Comparison of ENCODE assay signal across 14 mouse cellular contexts in the genomic region with DNA sequence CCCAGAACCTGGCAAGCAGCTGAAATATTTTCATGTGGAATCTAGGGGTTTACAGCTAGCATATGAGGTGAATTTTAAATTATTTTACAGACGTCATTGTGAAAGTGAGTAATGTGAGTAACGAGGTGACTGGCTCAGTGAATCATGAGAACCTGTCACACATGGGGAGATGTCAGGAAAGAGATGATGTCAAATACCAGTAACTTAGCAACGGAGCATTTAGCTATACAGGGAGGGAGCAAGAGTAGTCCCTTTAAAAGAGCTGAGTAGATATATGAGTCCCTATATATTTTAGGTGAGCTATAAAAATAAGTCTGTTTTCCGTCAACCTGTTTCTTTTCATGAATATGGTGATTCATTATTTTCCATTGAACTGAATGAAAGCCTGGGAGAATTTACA.
"Had no signal": no experiment of that assay in that cellular context is flagged by ENCODE, and none has a peak within 500 bp of the region (broad histone marks: within the 10 kb centered on the region; RNA-seq: fewer than 3 reads in every experiment).

No protein-coding gene starts in this region.

- H3K36me3 ChIP-seq: intestine, embryonic 15.5 days; liver, embryonic 13.5 days; midbrain, embryonic 13.5 days; neural tube, embryonic 12.5 days; stomach, embryonic 15.5 days had no signal

- H3K9ac ChIP-seq: intestine, embryonic 15.5 days; liver, embryonic 13.5 days; liver, postnatal 0 days; midbrain, embryonic 13.5 days; neural tube, embryonic 12.5 days; stomach, embryonic 15.5 days had no signal

- H3K27ac ChIP-seq: intestine, embryonic 15.5 days; kidney, postnatal 0 days; liver, embryonic 13.5 days; midbrain, embryonic 13.5 days; neural tube, embryonic 12.5 days; stomach, embryonic 15.5 days had no signal

- H3K4me1 ChIP-seq: intestine, embryonic 15.5 days; liver, embryonic 13.5 days; midbrain, embryonic 13.5 days; neural tube, embryonic 12.5 days; stomach, embryonic 15.5 days had no signal

- ATAC-seq: intestine, embryonic 15.5 days; liver, postnatal 0 days; midbrain, embryonic 13.5 days had no signal

- H3K4me2 ChIP-seq: intestine, embryonic 15.5 days; liver, embryonic 13.5 days; midbrain, embryonic 13.5 days; neural tube, embryonic 12.5 days; stomach, embryonic 15.5 days had no signal

- H3K27me3 ChIP-seq: intestine, embryonic 15.5 days; liver, embryonic 13.5 days; midbrain, embryonic 13.5 days; neural tube, embryonic 12.5 days; stomach, embryonic 15.5 days had no signal

- H3K9me3 ChIP-seq: intestine, embryonic 15.5 days; liver, embryonic 13.5 days; midbrain, embryonic 13.5 days; neural tube, embryonic 12.5 days; stomach, embryonic 15.5 days had no signal

- DNase-seq: kidney, adult 9 months; kidney, postnatal 36 days; layer of hippocampus, adult 9-11 months; layer of hippocampus, postnatal 36 days; liver; liver, embryonic 13.5 days; liver, postnatal 0 days; thymus, adult 2 months; thymus, postnatal 25 days had no signal

- H3K4me3 ChIP-seq: intestine, embryonic 15.5 days; liver, embryonic 13.5 days; midbrain, embryonic 13.5 days; neural tube, embryonic 12.5 days; stomach, embryonic 15.5 days had no signal
